Mouse (Mus musculus) heart, adult 9 months (tissue): ENCODE measurements at regions not wholly inside any gene's neighbourhood (a gene's known extent, or its start where the extent isn't known, plus 50 kb on each side); places are given as distances from the start of the nearest gene placed in this dataset.
"Not testable (repeated sequence)": the region's sequence is repeated elsewhere in the genome, so short reads cannot be mapped to it uniquely, and the experiment has no call there.

Experiments
- DNase-seq, 2 experiments: peaks; one replicate each; pipeline ENCODE4 v3.0.0; 2022; ENCODE audit warnings: low spot score in 2 of 2

- DNase-seq: no peak
These were observed 406.3 kb downstream of the Trib2 start for GRCm38 (mm10) chr12:15410419-15410818.

DNA sequence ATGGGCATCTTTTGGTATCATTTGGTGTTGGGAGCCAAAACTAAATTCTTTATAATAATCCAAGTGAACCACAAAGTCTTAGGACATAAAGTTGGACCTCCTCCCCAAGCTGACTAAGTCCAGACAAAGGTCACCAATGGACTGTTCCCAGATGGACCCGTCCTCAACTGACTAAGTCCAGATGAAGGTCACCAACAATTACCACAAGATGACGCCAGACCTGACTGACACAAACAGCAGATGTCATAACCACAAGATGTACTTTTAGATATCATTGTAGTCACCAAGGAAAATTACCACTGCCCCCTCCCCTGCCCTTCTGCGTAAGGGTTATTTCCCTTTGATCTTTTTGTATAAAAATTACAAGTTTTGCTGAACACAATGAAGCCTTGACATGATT, 409.1 kb downstream of the Trib2 start:
- not testable (repeated sequence) for DNase-seq

- no peak for DNase-seq
These were observed 424.1 kb downstream of the Trib2 start for GRCm38 (mm10) chr12:15392641-15393040.

- no peak for DNase-seq
These were observed 428.1 kb downstream of the Trib2 start for GRCm38 (mm10) chr12:15388574-15388973.

- DNase-seq: no peak
These were observed 458.9 kb downstream of the Trib2 start for GRCm38 (mm10) chr12:15357808-15358207.

DNA sequence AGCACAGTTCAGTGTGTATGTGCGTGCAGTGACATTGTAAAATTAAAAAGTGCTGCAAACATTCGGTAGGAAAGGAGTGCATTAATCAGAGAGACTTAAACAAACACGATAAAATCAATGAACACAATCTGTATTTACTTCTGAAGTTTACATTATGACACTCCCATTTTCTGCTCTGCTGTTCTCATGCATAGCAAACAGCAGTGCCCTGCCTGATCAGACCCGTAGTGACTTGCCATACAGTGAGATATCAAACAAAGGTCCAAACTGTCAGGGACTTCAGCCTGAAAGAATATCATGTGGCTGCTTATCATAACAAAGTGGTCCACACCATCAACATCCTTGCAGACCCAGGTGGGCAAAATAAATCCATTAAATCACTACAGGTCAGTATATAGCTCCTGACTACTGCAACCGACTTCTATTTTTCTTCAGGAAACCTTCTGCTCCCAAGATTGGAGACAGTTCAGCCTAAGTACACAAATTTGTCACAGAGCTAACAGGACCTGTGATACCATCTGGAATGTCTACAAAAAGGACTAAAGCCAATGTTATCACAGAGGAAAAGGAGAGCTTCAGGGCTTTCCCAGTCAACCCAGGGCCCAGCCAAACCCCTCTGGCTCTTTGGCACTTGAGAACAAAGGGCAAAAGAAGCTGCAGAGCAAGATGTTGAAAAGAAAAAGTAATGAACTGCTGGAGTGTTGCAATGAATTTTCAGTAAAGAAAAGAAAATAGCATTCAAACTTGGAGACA, 495.8 kb downstream of the Trib2 start:
- DNase-seq: no peak

DNA sequence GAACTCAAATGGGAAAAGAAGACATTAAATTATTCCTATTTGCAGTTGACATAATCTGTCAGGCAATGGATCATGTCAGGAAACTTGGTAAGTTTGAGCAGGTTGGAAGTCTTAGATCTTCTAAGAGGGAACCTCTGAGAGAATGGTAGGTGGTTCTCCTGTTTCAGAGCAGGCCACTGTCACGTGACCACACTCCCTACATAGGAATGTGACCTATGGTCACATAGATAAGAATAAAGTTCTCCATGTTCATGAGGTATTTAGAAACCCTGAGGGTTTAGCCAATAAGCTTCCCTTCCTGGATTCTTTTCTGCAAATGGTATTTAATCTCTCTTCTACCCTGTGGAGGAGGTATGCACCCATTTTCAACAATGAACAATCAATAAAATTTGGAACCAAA, 497.1 kb downstream of the Trib2 start:
- DNase-seq: no peak

GRCm38 (mm10) chr12:15294898-15295297, 521.8 kb downstream of the Trib2 start:
- no peak for DNase-seq

DNA sequence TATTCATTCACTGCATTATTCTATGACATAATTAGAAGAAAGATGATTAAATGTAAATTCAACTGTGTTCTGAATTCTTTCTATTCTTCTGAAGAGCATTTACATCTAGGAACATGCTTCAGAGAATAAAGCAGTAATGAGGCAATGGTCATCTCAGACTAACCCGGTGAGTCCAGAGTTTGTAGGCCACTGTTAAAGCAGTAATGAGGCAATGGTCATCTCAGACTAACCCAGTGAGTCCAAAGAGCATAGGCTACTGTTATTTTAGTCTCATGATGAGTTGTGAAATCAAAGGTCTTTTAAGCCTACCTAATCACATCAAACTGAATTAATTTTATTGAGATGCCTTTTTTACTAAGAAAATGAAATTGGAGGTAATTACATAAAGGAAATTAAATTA, 554.6 kb downstream of the Trib2 start:
- DNase-seq: no peak

GRCm38 (mm10) chr12:15261604-15262003, 555.1 kb downstream of the Trib2 start:
- no peak for DNase-seq

DNA sequence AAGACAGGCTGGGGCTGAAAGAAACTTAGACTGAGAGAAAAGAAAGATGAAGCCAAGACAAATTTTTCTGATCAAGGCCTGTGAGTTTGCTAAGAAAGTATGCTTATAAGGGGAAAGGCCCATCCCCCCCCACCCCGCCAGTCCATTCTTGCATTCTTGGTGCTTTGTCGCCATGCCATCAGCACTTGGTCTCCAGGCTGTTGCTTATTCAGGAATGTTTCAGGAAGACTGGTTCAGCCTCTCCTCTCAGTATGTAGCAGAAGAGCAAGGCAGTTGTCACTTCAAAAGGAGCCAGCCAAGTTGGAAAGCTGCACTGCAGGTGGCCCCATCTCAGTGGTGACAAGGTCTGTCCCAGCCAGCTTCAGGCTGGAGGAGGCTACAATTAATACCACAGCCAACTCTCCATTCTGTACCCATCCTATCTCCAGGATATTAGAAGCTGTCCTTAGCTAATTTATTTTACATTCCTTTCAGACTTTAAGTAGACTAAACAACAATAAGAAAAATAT, 555.8 kb downstream of the Trib2 start:
- no peak for DNase-seq

- DNase-seq: no peak
These were observed 571.8 kb downstream of the Trib2 start for GRCm38 (mm10) chr12:15244966-15245365.

GRCm38 (mm10) chr12:15222497-15223170, 594.1 kb downstream of the Trib2 start:
- no peak for DNase-seq

DNA sequence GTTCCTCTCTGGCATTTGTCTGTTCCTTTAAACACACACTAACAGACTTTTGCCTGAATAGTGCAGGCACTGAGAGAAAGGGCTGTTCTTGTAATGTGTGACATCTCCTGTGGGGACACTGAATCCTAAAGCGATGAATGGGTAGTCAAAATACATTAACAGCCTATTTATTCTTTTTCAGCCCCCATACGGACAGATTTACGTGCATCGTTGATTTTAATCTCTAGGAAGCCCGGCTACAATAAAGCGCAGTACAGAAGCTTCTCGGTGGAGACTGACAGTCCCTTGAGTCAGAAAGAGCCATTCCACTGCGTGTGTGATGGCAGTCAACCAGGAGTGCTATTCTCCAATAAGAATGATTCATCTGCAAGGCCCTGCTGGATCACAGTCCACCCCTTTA, 598.2 kb downstream of the Trib2 start:
- no peak for DNase-seq

DNA sequence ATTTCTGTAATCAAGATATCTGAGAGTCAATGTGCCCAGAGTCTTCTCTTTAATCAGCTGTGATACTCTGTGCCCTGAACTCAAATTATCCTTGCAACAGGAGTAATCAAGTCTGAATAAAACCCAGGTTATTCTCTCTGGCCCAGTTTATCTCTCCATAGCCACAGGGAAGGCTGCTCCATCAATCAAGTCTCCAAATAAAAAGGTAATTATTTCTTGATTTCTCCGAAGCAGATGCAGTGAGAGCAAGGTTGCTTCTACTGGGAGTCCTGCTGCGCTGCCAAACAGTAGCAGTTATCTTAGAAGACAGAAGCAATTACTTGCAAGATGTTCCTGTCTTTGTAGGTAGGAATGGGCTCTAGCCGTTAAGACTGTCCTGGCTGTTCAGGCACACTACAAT, 600.5 kb downstream of the Trib2 start:
- DNase-seq: no peak

DNA sequence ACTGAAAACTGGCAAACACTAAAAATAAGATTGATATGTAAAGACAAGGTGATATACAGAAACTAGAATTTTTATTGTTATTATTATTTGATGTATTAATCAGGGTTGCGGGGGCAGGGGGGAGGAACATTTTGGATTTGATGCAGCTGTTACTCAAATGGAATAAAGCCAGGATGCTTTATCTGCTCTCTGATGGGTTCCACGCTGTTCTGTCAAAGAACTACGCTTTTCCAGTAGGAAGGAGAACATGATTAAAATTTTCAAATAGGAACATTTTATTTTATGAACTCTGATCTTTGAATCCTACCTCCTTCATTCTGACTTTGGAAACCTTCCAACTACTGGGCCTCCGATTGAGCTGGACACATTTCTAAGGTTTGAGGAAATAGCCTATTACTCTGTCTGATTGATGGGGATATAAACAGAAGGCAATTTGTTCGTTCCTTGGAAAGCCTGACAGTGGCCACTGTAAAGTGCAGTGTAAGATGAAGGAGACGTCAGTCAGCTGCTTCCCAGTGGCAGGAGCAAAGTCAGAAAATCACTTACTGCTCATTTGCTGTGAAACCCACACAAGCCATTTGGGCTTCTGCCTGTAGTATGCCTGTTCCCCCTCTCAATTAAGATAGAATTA, 642.2 kb downstream of the Trib2 start:
- no peak for DNase-seq

GRCm38 (mm10) chr12:15162605-15163004, 654.1 kb downstream of the Trib2 start:
- DNase-seq: no peak

DNA sequence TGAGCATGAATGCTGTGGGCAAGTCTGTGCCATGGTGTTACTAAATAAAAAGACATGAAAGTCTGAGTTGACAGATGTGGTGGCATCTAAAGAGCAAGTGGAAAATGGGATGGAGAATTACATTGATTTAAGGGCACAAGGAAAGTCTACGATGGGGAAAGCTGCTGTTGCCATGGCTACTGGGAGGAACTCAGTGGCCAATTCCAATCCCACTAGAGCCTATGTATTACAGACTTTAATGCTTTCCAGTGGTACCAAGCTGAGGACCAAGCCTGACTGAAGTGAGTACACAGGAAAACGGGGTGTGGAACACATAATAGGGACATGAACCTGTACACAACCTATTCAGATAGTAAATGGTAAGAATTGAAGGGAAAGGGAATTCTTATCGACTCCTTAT, 654.9 kb downstream of the Trib2 start:
- DNase-seq: no peak

GRCm38 (mm10) chr12:15160478-15160998, 656.2 kb downstream of the Trib2 start:
- DNase-seq: no peak

DNA sequence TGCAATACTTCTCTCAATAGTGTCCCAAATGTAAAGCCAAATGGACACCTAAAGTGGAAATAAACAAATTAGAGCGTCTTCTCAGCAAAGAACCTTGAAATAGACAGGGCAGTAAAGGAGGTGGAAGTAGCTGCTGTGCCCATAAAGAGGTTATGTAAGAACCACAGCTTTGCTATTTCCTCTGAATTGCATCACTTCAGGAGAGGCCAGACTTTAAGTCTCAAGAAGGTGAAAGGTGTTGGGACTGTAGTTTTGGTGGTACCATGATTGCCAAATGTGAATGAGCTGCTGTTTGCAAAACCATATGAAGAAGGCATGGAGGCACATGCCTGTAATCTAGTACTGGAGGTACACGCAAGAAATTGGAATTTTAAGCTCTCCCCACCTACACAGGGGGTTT, 670.3 kb downstream of the Trib2 start:
- no peak for DNase-seq

DNA sequence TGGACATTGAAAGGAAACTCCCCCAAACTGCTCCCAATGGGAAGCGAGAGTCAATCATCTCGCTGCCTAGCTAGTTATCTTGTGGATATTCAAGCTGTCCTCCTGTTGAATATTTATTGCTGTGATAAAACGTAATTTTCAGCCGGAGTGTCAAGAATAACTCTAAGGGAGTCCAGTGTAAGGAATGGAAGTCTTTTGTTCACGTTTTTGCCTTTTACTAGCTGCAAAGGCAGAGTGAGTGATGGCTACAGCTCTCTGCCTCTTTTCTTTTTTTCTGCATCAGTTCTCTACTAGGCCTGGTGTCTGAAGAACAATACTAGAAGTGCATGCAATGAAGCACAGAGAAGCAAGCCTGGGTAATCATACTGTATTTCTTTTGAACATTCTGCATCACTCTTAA, 679.7 kb downstream of the Trib2 start:
- no peak for DNase-seq

GRCm38 (mm10) chr12:15124179-15124578, 692.5 kb downstream of the Trib2 start:
- no peak for DNase-seq
